Mouse (Mus musculus): ENCODE data around the gene Noxred1. TPM values are rescaled to one million over a fixed set of nuclear protein-coding genes. Genes with fewer than 3 reads are reported as not detected.

The Noxred1 gene
- polyA plus RNA-seq, 1 experiment from 2014 or later: 1.5 TPM

DNA sequence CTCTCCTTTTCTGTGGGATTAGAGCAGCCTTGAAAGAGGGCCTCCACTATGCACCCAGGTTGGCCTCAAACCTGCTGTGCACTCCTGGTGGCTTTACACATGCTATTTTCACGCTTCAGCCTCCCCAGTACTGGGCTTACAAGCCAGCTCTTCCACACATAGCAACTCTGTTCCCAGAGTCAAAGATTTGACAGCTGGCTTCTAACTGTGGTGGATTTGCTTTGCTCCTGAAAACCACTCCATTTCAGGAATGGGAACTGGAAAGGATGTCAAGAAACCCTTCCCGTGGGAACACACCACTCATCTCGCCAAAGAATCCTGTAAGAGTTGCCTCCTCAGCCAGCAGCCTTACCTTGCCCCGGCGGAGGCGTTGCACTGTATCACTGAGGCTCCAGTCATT is 15.3 kb upstream of the Noxred1 start:
- Histone ChIP-seq H3K36me3 (ENCODE audit: control insufficient read depth, insufficient read depth, low read length) (peaks cover 31% of the 10 kb centered on the region), H3K9me3 (ENCODE audit: control insufficient read depth, low read length) (no peaks in the 10 kb centered on the region), H3K9ac (ENCODE audit: low read length) (no peak overlapping the region), H3K27ac (ENCODE audit: low read depth, low read length) (no peak overlapping the region), H3K4me2 (no peak overlapping the region), H3K4me3 (ENCODE audit: low read depth, low read length) (no peak overlapping the region), H3K4me1 (ENCODE audit: control insufficient read depth, insufficient read depth, low read length) (no peaks in the 10 kb centered on the region), H3K27me3 (ENCODE audit: control insufficient read depth, insufficient read depth, low read length) (no peaks in the 10 kb centered on the region)
- WGBS: 91% methylated on average over 6 of the region's 6 CpGs
- ATAC-seq (ENCODE audit: low FRiP score) (no peak), DNase-seq (ENCODE audit: low spot score, missing footprints) (no peak)

- Histone ChIP-seq H3K36me3 (ENCODE audit: control insufficient read depth, insufficient read depth, low read length) (peaks cover 24% of the 10 kb centered on the region), H3K4me1 (ENCODE audit: control insufficient read depth, insufficient read depth, low read length) (no peaks in the 10 kb centered on the region), H3K4me2 (no peak overlapping the region), H3K27ac (ENCODE audit: low read depth, low read length) (no peak overlapping the region), H3K4me3 (ENCODE audit: low read depth, low read length) (no peak overlapping the region), H3K27me3 (ENCODE audit: control insufficient read depth, insufficient read depth, low read length) (no peaks in the 10 kb centered on the region), H3K9ac (ENCODE audit: low read length) (no peak overlapping the region), H3K9me3 (ENCODE audit: control insufficient read depth, low read length) (no peaks in the 10 kb centered on the region)
- DNase-seq (ENCODE audit: low spot score, missing footprints) (no peak), ATAC-seq (ENCODE audit: low FRiP score) (no peak)
- WGBS: 96% methylated on average over 6 of the region's 6 CpGs
These were observed 11.6 kb upstream of the Noxred1 start for GRCm38 (mm10) chr12:87250161-87250560.

- Histone ChIP-seq H3K36me3 (ENCODE audit: control insufficient read depth, insufficient read depth, low read length) (peaks cover 11% of the 10 kb centered on the region; the same call in 1 of the 2 replicates), H3K9ac (ENCODE audit: low read length) (no peak overlapping the region), H3K4me2 (no peak overlapping the region), H3K9me3 (ENCODE audit: control insufficient read depth, low read length) (no peaks in the 10 kb centered on the region), H3K4me3 (ENCODE audit: low read depth, low read length) (no peak overlapping the region), H3K27me3 (ENCODE audit: control insufficient read depth, insufficient read depth, low read length) (no peaks in the 10 kb centered on the region), H3K4me1 (ENCODE audit: control insufficient read depth, insufficient read depth, low read length) (no peaks in the 10 kb centered on the region), H3K27ac (ENCODE audit: low read depth, low read length) (no peak overlapping the region)
- DNase-seq (ENCODE audit: low spot score, missing footprints) (no peak), ATAC-seq (ENCODE audit: low FRiP score) (no peak)
- 86% methylated on average over 5 of the region's 5 CpGs for WGBS
These were observed 1.5 kb downstream of the Noxred1 start for GRCm38 (mm10) chr12:87236882-87237483.

GRCm38 (mm10) chr12:87230379-87230895 is 8.1 kb downstream of the Noxred1 start:
- H3K9me3 ChIP-seq (ENCODE audit: control insufficient read depth, low read length): no peaks in the 10 kb centered on the region
- H3K4me1 ChIP-seq (ENCODE audit: control insufficient read depth, insufficient read depth, low read length): no peaks in the 10 kb centered on the region
- H3K4me2 ChIP-seq: no peak overlapping the region
- no peak for ATAC-seq (ENCODE audit: low FRiP score)
- H3K27me3 ChIP-seq (ENCODE audit: control insufficient read depth, insufficient read depth, low read length): no peaks in the 10 kb centered on the region
- no peaks in the 10 kb centered on the region for H3K36me3 ChIP-seq (ENCODE audit: control insufficient read depth, insufficient read depth, low read length)
- no peak overlapping the region for H3K27ac ChIP-seq (ENCODE audit: low read depth, low read length)
- no peak for DNase-seq (ENCODE audit: low spot score, missing footprints)
- H3K4me3 ChIP-seq (ENCODE audit: low read depth, low read length): no peak overlapping the region
- H3K9ac ChIP-seq (ENCODE audit: low read length): no peak overlapping the region

DNA sequence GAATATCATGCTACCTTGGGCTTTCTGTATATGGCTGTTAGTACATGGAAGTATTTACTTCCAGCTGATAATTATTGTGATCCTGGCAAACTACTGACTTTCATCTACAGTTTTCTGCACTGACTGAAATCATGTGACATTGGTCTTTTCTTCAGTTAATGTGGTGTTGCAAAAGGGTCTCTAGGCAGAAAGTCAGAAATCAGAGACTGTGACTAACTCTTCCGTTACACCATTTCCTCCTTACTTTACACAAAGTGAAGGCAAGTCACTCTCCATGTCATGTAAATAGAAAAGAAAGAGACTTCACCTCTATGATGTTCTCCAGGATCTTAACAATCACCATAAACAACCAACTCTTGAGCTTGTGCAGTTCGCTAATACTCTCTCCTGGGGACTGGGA is 8.9 kb downstream of the Noxred1 start:
- Histone ChIP-seq H3K4me3 (ENCODE audit: low read depth, low read length) (no peak overlapping the region), H3K4me1 (ENCODE audit: control insufficient read depth, insufficient read depth, low read length) (no peaks in the 10 kb centered on the region), H3K4me2 (no peak overlapping the region), H3K9me3 (ENCODE audit: control insufficient read depth, low read length) (no peaks in the 10 kb centered on the region), H3K36me3 (ENCODE audit: control insufficient read depth, insufficient read depth, low read length) (no peaks in the 10 kb centered on the region), H3K9ac (ENCODE audit: low read length) (no peak overlapping the region), H3K27me3 (ENCODE audit: control insufficient read depth, insufficient read depth, low read length) (no peaks in the 10 kb centered on the region), H3K27ac (ENCODE audit: low read depth, low read length) (no peak overlapping the region)
- DNase-seq (ENCODE audit: low spot score, missing footprints) (no peak), ATAC-seq (ENCODE audit: low FRiP score) (no peak)
- WGBS: 88% methylated on average over 2 of the region's 2 CpGs

- H3K9me3 ChIP-seq (ENCODE audit: control insufficient read depth, low read length): no peaks in the 10 kb centered on the region
- no peak overlapping the region for H3K27ac ChIP-seq (ENCODE audit: low read depth, low read length)
- H3K9ac ChIP-seq (ENCODE audit: low read length): no peak overlapping the region
- H3K4me3 ChIP-seq (ENCODE audit: low read depth, low read length): no peak overlapping the region
- H3K36me3 ChIP-seq (ENCODE audit: control insufficient read depth, insufficient read depth, low read length): no peaks in the 10 kb centered on the region
- DNase-seq (ENCODE audit: low spot score, missing footprints): no peak
- no peaks in the 10 kb centered on the region for H3K27me3 ChIP-seq (ENCODE audit: control insufficient read depth, insufficient read depth, low read length)
- no peaks in the 10 kb centered on the region for H3K4me1 ChIP-seq (ENCODE audit: control insufficient read depth, insufficient read depth, low read length)
- 77% methylated on average over 7 of the region's 7 CpGs for WGBS
- ATAC-seq (ENCODE audit: low FRiP score): no peak
- H3K4me2 ChIP-seq: no peak overlapping the region
These were observed 11.7 kb downstream of the Noxred1 start for GRCm38 (mm10) chr12:87226801-87227200.

GRCm38 (mm10) chr12:87224950-87225349 is 13.6 kb downstream of the Noxred1 start:
- 72% methylated on average over 10 of the region's 10 CpGs for WGBS

DNA sequence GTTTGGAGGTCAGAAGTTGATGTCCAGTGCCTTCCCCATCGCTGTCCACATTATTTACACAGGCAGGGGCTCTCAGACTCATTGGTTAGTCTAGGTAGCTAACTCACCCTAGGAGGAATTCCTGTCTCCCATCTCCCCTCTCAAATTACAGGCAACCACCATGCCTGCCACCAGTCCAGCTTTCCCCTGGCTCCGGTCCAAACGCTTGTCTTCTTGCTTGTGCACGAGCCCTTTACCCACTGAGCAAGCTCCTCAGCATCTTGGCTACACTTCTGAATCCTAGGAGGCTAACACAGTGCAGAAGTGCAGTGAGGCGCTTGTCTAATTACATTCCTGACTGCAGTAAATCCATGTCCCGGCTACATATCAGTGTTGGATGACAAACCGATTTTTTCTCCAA is 19.2 kb downstream of the Noxred1 start:
- Histone ChIP-seq H3K4me1 (ENCODE audit: control insufficient read depth, insufficient read depth, low read length) (no peaks in the 10 kb centered on the region), H3K27ac (ENCODE audit: low read depth, low read length) (no peak overlapping the region), H3K4me3 (ENCODE audit: low read depth, low read length) (no peak overlapping the region), H3K36me3 (ENCODE audit: control insufficient read depth, insufficient read depth, low read length) (no peaks in the 10 kb centered on the region), H3K27me3 (ENCODE audit: control insufficient read depth, insufficient read depth, low read length) (no peaks in the 10 kb centered on the region), H3K4me2 (no peak overlapping the region), H3K9me3 (ENCODE audit: control insufficient read depth, low read length) (no peaks in the 10 kb centered on the region), H3K9ac (ENCODE audit: low read length) (no peak overlapping the region)
- ATAC-seq (ENCODE audit: low FRiP score): no peak
- WGBS: 76% methylated on average over 7 of the region's 7 CpGs
- DNase-seq (ENCODE audit: low spot score, missing footprints): no peak

More at GRCm38 (mm10) chr12:87224950-87225349, 13.6 kb downstream of the Noxred1 start:
- no peaks in the 10 kb centered on the region for H3K4me1 ChIP-seq (ENCODE audit: control insufficient read depth, insufficient read depth, low read length)
- no peak overlapping the region for H3K9ac ChIP-seq (ENCODE audit: low read length)
- no peaks in the 10 kb centered on the region for H3K36me3 ChIP-seq (ENCODE audit: control insufficient read depth, insufficient read depth, low read length)
- no peak overlapping the region for H3K27ac ChIP-seq (ENCODE audit: low read depth, low read length)
- no peaks in the 10 kb centered on the region for H3K9me3 ChIP-seq (ENCODE audit: control insufficient read depth, low read length)
- H3K27me3 ChIP-seq (ENCODE audit: control insufficient read depth, insufficient read depth, low read length): no peaks in the 10 kb centered on the region
- no peak overlapping the region for H3K4me2 ChIP-seq
- ATAC-seq (ENCODE audit: low FRiP score): no peak
- no peak for DNase-seq (ENCODE audit: low spot score, missing footprints)
- H3K4me3 ChIP-seq (ENCODE audit: low read depth, low read length): no peak overlapping the region

DNA sequence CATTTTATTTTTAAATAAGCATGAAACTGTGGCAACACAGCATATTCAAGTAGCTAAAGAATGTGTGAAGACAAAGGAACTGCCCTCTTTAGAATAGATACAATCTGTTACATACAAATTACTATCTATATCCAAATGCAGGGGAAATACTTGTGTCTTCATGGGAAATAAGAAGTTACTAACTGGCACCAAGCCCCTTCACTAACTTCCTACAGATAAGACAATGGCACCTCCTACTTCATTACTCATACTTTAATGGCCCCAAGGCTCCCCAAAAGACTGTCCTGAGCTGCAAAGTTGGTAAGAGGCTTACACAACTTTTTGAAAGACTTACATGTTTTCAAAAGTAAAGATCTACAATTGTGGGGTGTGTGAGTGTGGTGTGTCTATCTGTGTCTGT is 20.9 kb downstream of the Noxred1 start:
- no peak overlapping the region for H3K4me2 ChIP-seq
- no peaks in the 10 kb centered on the region for H3K9me3 ChIP-seq (ENCODE audit: control insufficient read depth, low read length)
- H3K27ac ChIP-seq (ENCODE audit: low read depth, low read length): no peak overlapping the region
- H3K4me3 ChIP-seq (ENCODE audit: low read depth, low read length): no peak overlapping the region
- no peak overlapping the region for H3K9ac ChIP-seq (ENCODE audit: low read length)
- no peaks in the 10 kb centered on the region for H3K4me1 ChIP-seq (ENCODE audit: control insufficient read depth, insufficient read depth, low read length)
- H3K36me3 ChIP-seq (ENCODE audit: control insufficient read depth, insufficient read depth, low read length): no peaks in the 10 kb centered on the region
- DNase-seq (ENCODE audit: low spot score, missing footprints) (no peak), ATAC-seq (ENCODE audit: low FRiP score) (no peak)
- no peaks in the 10 kb centered on the region for H3K27me3 ChIP-seq (ENCODE audit: control insufficient read depth, insufficient read depth, low read length)

Data from midbrain, embryonic 11.5 days (tissue).